Mouse (Mus musculus): ENCODE measurements around the gene Myoz1.

- TF ChIP-seq CTCF (IDR thresholded peaks at IDR 0.05; ENCODE audit: borderline replicate concordance, insufficient read depth, low read length) (no peak), POLR2A (IDR thresholded peaks at IDR 0.05; ENCODE audit: low read depth, low read length) (no peak)
These were observed 10.0 kb downstream of the Myoz1 start for GRCm38 (mm10) chr14:20646381-20646780.
